Mouse (Mus musculus) stomach, embryonic 14.5 days (tissue): ENCODE measurements around the gene Pate2. TPM values are rescaled to one million over a fixed set of nuclear protein-coding genes. Genes with fewer than 3 reads are reported as not detected.

ENCODE experiments used
- ATAC-seq: fragments of 200-750 bp; cut with Nextera tagmentation; 2 replicates; pipeline ENCODE4 v1.8.0; 2017; ENCODE audit warnings: low read depth, moderate TSS enrichment; ENCODE audit not compliant: insufficient number of reproducible peaks, insufficient read depth, low FRiP score
- H3K27ac ChIP-seq: fragments of 300-500 bp; sonication (generic); 2 replicates; pipeline ENCODE4 v1.5.1; 2014; ENCODE audit warnings: mild to moderate bottlenecking, low read length, moderate library complexity, mixed read lengths
- H3K27me3 ChIP-seq: fragments of 300-500 bp; sonication (generic); 2 replicates; pipeline ENCODE4 v1.6.1; 2014; ENCODE audit warnings: low read length, control low read depth, mixed read lengths; ENCODE audit not compliant: control insufficient read depth, insufficient read depth
- H3K36me3 ChIP-seq: fragments of 300-500 bp; sonication (generic); 2 replicates; pipeline ENCODE4 v1.6.1; 2014; ENCODE audit warnings: mild to moderate bottlenecking, control low read depth, low read length, moderate library complexity, mixed read lengths; ENCODE audit not compliant: control insufficient read depth, insufficient read depth
- H3K4me1 ChIP-seq: fragments of 300-500 bp; sonication (generic); 2 replicates; pipeline ENCODE4 v1.6.1; 2014; ENCODE audit warnings: low read length, control low read depth, mixed read lengths; ENCODE audit not compliant: control insufficient read depth, insufficient read depth
- H3K4me2 ChIP-seq: fragments of 300-500 bp; sonication (generic); replicated peaks from 2 replicates; pipeline ENCODE4 v1.6.1; 2014; ENCODE audit warnings: low read depth, low read length, control low read depth
- H3K4me3 ChIP-seq: fragments of 300-500 bp; sonication (generic); 2 replicates; pipeline ENCODE4 v1.5.1; 2014; ENCODE audit warnings: low read depth, low read length, control low read depth
- H3K9ac ChIP-seq: fragments of 300-500 bp; sonication (generic); replicated peaks from 2 replicates; pipeline ENCODE4 v1.6.1; 2014; ENCODE audit warnings: low read depth, mild to moderate bottlenecking, control low read depth, low read length, moderate library complexity, mixed read lengths
- H3K9me3 ChIP-seq: fragments of 300-500 bp; sonication (generic); 2 replicates; pipeline ENCODE4 v1.6.1; 2016; ENCODE audit warnings: low read depth, low read length, control low read depth; ENCODE audit not compliant: control insufficient read depth
- WGBS: fragments of 180-500 bp; shearing (Covaris S2); extraction: QIAGEN DNeasy Blood & Tissue Kit; methylation state at CpG from one replicate; pipeline ENCODE4 v1.1.7; 2014; 5-methylcytosine and 5-hydroxymethylcytosine counted together
- polyA plus RNA-seq: library from polyadenylated mRNA; unstranded; fragments of >200 nt; fragmentation: Nextera tagmentation; extraction: Ambion mirVana; gene quantifications from 2 replicates; pipeline ENCODE4 v1.2.1, GENCODE M21; 2014

The Pate2 gene
- polyA plus RNA-seq, 1 experiment from 2014 or later: 0.51 TPM

DNA sequence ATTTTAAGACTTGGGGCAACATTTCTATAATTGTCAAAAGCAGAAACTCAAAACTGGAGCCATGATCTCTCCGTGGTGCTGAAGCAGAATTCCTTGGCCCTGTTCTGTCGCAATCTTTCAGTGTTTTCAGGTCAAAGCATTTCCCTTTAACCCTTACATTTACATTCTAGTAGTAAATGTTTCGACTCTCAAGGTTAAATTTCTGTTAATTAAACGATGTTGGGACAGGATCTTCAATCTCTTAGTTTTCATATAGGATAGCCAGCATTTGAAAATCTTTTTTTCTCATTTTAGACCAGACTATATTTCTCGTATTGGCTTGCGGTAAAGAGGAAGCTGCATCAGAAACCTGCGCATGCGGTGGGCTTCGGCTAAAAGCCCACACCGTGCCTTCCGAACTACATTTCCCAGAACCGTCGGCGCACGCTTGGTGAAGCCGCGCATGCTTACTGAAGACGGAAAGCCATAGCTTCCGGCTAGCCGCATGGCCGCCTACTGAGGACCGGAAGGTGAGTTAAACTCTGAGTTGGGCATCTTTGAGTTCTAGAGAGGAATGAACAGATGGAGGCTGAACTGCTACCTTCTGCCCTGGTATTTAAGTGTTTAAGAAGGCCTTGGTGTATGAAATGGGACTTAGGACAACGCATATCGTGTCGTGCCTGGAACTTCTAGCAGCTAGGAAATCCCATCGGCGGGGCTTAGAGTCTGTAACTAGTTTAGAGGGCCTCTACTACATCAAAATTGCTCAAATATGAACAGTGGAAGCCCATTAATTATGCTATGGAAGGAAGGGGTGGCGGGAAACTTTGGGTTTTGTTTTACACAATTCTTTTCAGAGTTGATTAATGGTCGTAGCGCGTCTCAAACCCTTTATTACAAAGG, 10.8 kb upstream of the Pate2 start:
- peak overlapping the region; percentile 50 for H3K9ac ChIP-seq
- peak overlapping the region; percentile 97 for H3K4me2 ChIP-seq
- peak overlapping the region; percentile 79 for H3K4me3 ChIP-seq
- H3K36me3 ChIP-seq: peaks cover 19% of the 10 kb centered on the region; the same call in 1 of the 2 replicates
- peak overlapping the region; percentile 58; the same call in 1 of the 2 replicates for H3K27ac ChIP-seq
- ATAC-seq: peak; percentile 89; the same call in 1 of the 2 replicates
- H3K4me1 ChIP-seq: peaks cover 12% of the 10 kb centered on the region; the same call in 1 of the 2 replicates
- no peaks in the 10 kb centered on the region for H3K9me3 ChIP-seq
- 1% methylated on average over 31 of the region's 31 CpGs for WGBS
- H3K27me3 ChIP-seq: no peaks in the 10 kb centered on the region

DNA sequence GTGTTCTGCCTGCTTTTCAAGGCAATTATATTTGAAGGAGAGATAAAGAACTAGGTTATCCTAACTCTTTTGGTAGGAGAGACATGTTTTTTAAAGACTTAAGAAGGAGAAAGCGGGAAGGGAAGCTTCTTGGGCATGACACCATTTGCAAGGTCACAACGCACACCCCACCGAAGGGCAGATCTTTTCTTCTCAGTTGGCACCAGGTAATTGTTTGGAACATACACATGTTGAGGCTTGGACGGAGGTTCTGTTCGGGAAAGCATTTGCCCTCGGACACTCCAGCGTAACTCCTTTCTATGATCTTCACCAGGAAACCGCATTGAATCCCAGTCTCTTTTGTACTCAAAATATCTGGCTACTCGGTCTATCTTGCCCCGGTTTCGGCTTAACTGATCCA, 9.0 kb upstream of the Pate2 start:
- no peak overlapping the region for H3K27ac ChIP-seq
- 95% methylated on average over 11 of the region's 11 CpGs for WGBS
- no peak overlapping the region for H3K4me2 ChIP-seq
- H3K4me1 ChIP-seq: peaks cover 12% of the 10 kb centered on the region; the same call in 1 of the 2 replicates
- no peaks in the 10 kb centered on the region for H3K27me3 ChIP-seq
- no peak overlapping the region for H3K9ac ChIP-seq
- H3K9me3 ChIP-seq: no peaks in the 10 kb centered on the region
- peaks cover 33% of the 10 kb centered on the region; the same call in 1 of the 2 replicates for H3K36me3 ChIP-seq
- ATAC-seq: no peak
- H3K4me3 ChIP-seq: no peak overlapping the region

DNA sequence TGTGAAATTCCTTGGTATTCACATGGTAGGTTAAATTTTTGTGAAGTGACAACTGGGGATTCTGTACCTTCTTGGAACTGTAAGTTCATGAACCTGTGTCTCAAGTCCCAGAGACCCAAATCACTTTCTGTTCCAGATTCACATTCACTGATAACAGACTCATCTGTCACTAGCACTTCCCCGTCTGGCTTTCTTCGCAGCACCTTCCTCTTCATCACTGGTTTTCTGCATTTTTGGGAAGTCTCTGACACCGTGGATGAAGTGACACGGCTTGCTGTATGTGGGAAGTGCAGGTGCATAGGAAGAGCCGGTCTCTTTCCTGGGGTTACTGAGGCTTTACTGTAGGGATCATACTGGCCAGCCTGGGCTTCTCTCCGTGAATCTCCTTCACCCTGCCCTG, 8.5 kb upstream of the Pate2 start:
- Histone ChIP-seq H3K9ac (no peak overlapping the region), H3K4me2 (no peak overlapping the region), H3K27me3 (no peaks in the 10 kb centered on the region), H3K27ac (no peak overlapping the region), H3K4me3 (no peak overlapping the region), H3K4me1 (peaks cover 12% of the 10 kb centered on the region; the same call in 1 of the 2 replicates), H3K36me3 (peaks cover 37% of the 10 kb centered on the region; the same call in 1 of the 2 replicates), H3K9me3 (no peaks in the 10 kb centered on the region)
- 86% methylated on average over 6 of the region's 6 CpGs for WGBS
- no peak for ATAC-seq

DNA sequence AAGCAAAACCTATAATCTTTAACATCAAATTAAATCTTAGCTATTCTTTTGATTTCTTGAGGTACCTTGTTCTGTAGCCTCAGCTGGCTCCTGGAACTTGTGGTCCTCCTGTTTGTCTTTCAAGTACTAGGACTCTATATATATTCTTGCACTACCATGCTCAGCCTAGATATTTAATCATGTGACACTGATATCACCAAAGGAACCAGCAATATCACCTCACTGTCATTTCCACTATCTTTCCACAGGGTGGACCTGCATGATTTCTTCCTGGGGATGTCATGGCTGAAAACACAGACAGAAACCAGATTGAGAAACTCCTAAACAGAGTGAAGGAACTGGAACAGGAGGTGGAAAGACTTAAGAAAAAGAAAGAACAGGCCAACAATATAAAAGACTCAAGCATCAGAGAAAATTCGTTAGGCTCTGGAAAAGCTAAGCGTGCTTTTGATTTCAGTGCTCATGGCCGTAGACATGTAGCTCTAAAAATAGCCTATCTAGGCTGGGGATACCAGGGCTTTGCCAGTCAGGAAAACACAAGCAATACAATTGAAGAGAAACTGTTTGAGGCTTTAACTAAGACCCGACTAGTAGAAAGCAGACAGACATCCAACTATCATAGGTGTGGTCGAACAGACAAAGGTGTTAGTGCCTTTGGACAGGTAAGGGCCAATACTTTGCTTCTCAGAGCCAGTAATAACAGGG, 5.4 kb upstream of the Pate2 start:
- H3K9me3 ChIP-seq: no peaks in the 10 kb centered on the region
- H3K27ac ChIP-seq: no peak overlapping the region
- ATAC-seq: no peak
- peaks cover 11% of the 10 kb centered on the region; the same call in 1 of the 2 replicates for H3K4me1 ChIP-seq
- H3K9ac ChIP-seq: no peak overlapping the region
- H3K4me2 ChIP-seq: no peak overlapping the region
- H3K36me3 ChIP-seq: peaks cover 45% of the 10 kb centered on the region; the same call in 1 of the 2 replicates
- H3K4me3 ChIP-seq: no peak overlapping the region
- 90% methylated on average over 5 of the region's 5 CpGs for WGBS
- no peaks in the 10 kb centered on the region for H3K27me3 ChIP-seq

DNA sequence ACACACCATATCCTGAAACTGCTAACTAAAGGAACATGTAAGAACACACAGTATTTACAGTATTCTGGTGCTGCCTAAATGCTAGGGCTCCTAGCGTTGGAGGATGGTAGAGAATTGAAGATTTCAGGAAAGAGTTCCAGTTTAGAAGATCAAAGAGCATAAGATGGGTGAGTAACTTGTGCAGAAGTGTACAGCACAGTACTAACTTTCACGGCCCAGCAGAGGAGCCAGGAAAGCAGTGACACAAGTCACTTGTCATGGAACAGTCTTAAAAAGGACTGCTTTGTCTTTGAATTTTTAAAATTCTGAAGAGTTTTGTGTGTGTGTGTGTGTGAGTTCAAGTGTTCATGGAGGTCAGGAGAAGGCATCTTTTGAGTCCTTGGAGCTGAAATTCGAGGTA, 2.1 kb upstream of the Pate2 start:
- ATAC-seq: no peak
- peaks cover 33% of the 10 kb centered on the region; the same call in 1 of the 2 replicates for H3K36me3 ChIP-seq
- H3K9me3 ChIP-seq: no peaks in the 10 kb centered on the region
- H3K27ac ChIP-seq: no peak overlapping the region
- H3K4me2 ChIP-seq: no peak overlapping the region
- H3K4me1 ChIP-seq: peaks cover 4% of the 10 kb centered on the region; the same call in 1 of the 2 replicates
- no peak overlapping the region for H3K4me3 ChIP-seq
- no peaks in the 10 kb centered on the region for H3K27me3 ChIP-seq
- WGBS: 87% methylated on average over 3 of the region's 3 CpGs
- no peak overlapping the region for H3K9ac ChIP-seq

DNA sequence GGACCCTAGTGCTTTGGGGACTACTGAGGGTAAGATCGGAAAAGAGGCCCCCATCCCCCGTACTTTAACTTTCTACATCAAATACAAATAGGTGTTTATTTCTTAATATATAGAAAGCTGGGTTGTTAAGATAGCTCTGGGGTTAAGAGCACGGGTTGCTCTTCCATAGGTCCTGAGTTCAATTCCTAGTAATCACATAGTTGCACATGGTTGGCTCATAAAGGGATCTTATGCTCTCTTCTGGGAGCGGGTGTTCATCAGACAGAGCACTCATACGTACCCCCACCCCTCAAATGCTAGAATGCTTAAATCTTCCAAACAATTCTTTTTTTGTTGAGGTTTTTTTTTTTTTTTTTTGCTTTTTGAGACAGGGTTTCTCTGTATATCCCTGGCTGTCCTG, 579 bp downstream of the Pate2 start:
- 0 out of 2 replicates have a peak, but pooled peaks have one; percentile 1 for ATAC-seq
- Histone ChIP-seq H3K9ac (no peak overlapping the region), H3K9me3 (no peaks in the 10 kb centered on the region), H3K36me3 (peaks cover 16% of the 10 kb centered on the region; the same call in 1 of the 2 replicates), H3K27ac (no peak overlapping the region), H3K4me3 (peak overlapping the region; percentile 70), H3K4me2 (peak overlapping the region; percentile 53), H3K4me1 (peaks cover 4% of the 10 kb centered on the region; the same call in 1 of the 2 replicates), H3K27me3 (peaks cover 4% of the 10 kb centered on the region; the same call in 1 of the 2 replicates)
- 11% methylated on average over 5 of the region's 5 CpGs for WGBS

DNA sequence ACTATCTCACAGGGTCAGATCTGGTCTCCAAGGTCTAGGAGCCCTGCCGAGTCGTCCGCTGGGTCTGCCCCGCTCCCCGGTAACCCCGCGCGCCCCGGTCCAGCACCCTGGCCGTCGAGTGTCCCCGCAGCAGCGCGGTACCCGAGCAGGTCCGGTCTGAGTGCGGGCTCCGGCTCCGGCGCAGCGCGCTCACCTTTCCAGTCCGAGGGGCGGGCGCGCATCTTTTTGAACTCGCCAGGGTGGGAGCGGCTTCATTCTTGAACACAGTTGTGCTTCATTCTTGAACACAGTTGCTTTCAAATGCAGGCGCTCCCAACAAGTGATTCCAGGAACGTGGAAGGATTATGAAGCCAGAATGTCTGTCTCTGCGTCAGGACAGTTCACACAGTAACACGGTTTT, 4.3 kb downstream of the Pate2 start:
- no peaks in the 10 kb centered on the region for H3K9me3 ChIP-seq
- no peak for ATAC-seq
- H3K27me3 ChIP-seq: peaks cover 4% of the 10 kb centered on the region; the same call in 1 of the 2 replicates
- H3K36me3 ChIP-seq: no peaks in the 10 kb centered on the region
- 0 out of 2 replicates have a peak overlapping the region, but pooled peaks have one; percentile 9 for H3K4me3 ChIP-seq
- peak overlapping the region; percentile 33 for H3K4me2 ChIP-seq
- no peak overlapping the region for H3K9ac ChIP-seq
- no peak overlapping the region for H3K27ac ChIP-seq
- WGBS: 4% methylated on average over 32 of the region's 32 CpGs
- H3K4me1 ChIP-seq: no peaks in the 10 kb centered on the region

DNA sequence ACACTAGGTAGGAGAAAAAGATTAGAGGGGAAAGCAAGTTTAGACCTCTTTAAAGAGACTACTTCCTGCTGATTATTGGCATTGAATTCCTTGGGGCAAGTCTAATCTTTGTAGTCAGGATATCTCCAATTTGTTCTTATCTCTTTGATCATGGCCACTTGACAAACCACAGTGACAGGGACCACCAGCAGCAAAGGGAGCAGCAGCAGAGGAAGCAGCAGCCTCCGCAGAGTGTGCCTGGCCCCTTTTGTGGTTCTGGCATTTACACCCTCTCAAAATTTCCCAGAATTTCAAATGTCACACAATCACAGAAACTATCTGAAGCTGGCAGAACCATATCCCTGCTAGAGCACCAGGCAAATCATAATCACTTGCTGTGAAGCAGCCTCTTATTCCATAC, 17.6 kb downstream of the Pate2 start:
- Histone ChIP-seq H3K4me1 (no peaks in the 10 kb centered on the region), H3K27ac (no peak overlapping the region), H3K9ac (no peak overlapping the region), H3K9me3 (no peaks in the 10 kb centered on the region), H3K4me3 (no peak overlapping the region), H3K4me2 (no peak overlapping the region), H3K27me3 (no peaks in the 10 kb centered on the region), H3K36me3 (no peaks in the 10 kb centered on the region)
- 42% methylated on average over 1 of the region's 1 CpGs for WGBS
- ATAC-seq: no peak
